Mouse (Mus musculus): ENCODE measurements around the gene Tmem95. TPM values are rescaled to one million over a fixed set of nuclear protein-coding genes. Genes with fewer than 3 reads are reported as not detected.
A peak's percentile ranks its signal among the peaks of the same experiment; 100 is the strongest.

Tmem95 gene
- total and polyA plus RNA-seq, 3 experiments = not detected

DNA sequence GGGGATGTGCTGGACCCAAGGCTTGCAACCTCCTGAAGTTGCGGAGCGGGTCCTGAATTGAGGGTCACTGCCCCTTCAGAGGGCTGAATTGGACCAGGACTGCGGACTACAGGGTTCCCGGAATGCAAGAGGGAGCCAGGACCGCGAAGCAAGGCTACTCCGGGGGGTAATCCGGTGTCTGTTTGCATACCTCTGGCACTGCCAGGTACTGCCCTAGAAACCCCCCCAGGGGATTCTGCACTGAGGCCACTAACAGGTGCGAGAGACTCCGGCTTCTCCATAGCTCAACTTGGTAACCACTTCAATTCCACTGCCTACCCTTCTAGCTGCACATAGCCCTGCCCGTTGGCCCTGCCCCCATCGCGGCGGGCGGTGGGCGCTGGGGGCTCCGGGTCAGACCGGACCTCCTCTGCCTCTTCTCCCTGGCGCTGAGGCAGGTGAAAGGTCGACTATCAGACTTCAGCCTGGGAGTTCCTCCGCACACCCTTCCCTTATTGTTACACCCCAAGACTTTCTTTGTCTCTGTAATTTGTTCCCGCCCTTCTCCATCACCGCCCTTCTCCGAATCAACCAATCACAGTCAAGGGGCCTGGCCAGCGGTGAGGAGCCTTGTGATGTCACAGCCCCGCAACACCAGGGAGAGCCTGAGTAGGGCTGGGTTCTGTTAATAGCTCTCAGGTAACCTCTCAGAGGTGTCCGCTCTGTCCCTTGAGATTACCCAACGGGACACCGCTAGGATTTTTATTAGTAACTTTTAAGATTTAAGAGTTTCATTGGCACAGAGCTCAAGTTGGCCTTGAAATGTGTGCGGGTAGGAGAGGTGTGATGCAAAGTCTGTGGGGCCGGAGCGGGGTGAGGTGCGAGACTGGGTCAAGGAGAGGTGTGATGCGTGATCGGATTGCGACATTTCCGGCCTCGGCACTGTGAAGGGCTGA, 22.9 kb upstream of the Tmem95 start, which contains the start of the genes 2810408A11Rik and Neurl4:
TSS of gene 2810408A11Rik (minus strand) at position 517 of the 935 bp plus-strand sequence.
TSS of gene Neurl4 (plus strand) at position 602 of the 935 bp plus-strand sequence.
- Histone ChIP-seq H3K27me3 (ENCODE audit: control insufficient read depth, insufficient read depth, low read length) (no peaks in the 10 kb centered on the region), H3K79me2 (replicated peaks; ENCODE audit: control insufficient read depth, insufficient read depth, low read length) (no peaks in the 10 kb centered on the region), H3K36me3 (ENCODE audit: control insufficient read depth, insufficient read depth, low read length) (no peaks in the 10 kb centered on the region), H3K27ac (peak within 1 kb of the TSS; percentile 98), H3K4me3 (peak within 1 kb of the TSS; percentile 83), H3K9ac (ENCODE audit: low read depth, low read length) (peak within 1 kb of the TSS; percentile 82), H3K4me1 (ENCODE audit: control insufficient read depth, insufficient read depth, low read length) (peaks cover 3% of the 10 kb centered on the region; the same call in 1 of the 2 replicates)
- DNase-seq = peak; percentile 86 to 93
- intact Hi-C loops (cut with DNase I) = no loop called here
- WGBS = 1% methylated on average over 38 of the region's 38 CpGs
- TF ChIP-seq EP300 (IDR thresholded peaks at IDR 0.05; ENCODE audit: insufficient read depth, low read depth, low read length) (0 out of 2 replicates have a peak, but pooled peaks have one; percentile 22), POLR2A (IDR thresholded peaks at IDR 0.05; ENCODE audit: insufficient read depth, low read depth, low read length) (peak; percentile 91), CTCF (IDR thresholded peaks at IDR 0.05) (no peak)

DNA sequence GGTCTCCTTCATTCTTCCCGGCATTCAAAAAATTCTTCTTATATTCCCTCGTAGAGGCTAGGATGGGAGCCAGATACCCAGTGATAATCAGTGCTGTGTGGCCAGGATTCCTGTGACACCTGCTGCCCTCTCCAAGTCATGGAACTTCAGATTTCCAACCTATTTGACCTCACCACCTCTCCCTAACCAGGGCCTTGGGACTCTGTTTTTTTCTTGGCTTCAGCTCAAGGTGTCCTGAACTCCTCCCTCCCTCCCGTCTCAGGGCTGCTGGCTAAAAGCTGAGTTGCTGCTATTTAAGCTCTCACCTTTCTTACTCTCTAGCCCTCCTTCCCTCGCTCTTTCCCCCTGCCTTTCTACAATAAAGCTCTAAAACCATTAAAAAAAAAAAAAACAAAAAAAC, 22.1 kb upstream of the Tmem95 start:
- Histone ChIP-seq H3K4me3 (no peak overlapping the region), H3K9ac (ENCODE audit: low read depth, low read length) (no peak overlapping the region), H3K4me1 (ENCODE audit: control insufficient read depth, insufficient read depth, low read length) (peaks cover 3% of the 10 kb centered on the region; the same call in 1 of the 2 replicates), H3K79me2 (replicated peaks; ENCODE audit: control insufficient read depth, insufficient read depth, low read length) (no peaks in the 10 kb centered on the region), H3K36me3 (ENCODE audit: control insufficient read depth, insufficient read depth, low read length) (no peaks in the 10 kb centered on the region), H3K27me3 (ENCODE audit: control insufficient read depth, insufficient read depth, low read length) (no peaks in the 10 kb centered on the region), H3K27ac (no peak overlapping the region)
- no peak for DNase-seq
- no peak for TF ChIP-seq EP300 (IDR thresholded peaks at IDR 0.05; ENCODE audit: insufficient read depth, low read depth, low read length)
- no peak for TF ChIP-seq POLR2A (IDR thresholded peaks at IDR 0.05; ENCODE audit: insufficient read depth, low read depth, low read length)
- TF ChIP-seq CTCF (IDR thresholded peaks at IDR 0.05) = no peak
- 33% methylated on average over 4 of the region's 4 CpGs for WGBS
- intact Hi-C loops (cut with DNase I) = no loop called here

DNA sequence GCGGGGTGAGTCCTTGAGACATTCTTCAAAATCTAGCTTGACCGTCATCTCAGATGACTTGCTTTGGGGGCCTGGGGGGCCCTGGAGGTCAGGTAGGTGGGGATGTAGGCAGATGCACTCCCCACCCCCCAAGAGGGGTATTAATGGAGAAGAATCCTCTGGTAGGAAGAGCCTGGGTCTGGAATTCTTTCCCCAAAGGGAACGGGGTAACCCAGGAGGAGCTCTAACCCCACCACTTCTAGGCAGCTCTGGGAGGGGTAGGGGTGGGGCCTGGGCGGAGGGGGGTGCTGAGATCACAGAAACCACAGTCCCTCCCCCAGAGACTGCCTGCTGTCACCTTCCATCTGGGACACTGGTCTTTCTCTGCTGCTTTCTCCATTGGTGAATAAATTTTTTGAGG, 17.5 kb upstream of the Tmem95 start, which contains the start of gene Acap1:
TSS of gene Acap1 (minus strand) at position 249 of the 400 bp plus-strand sequence.
- H3K9ac ChIP-seq (ENCODE audit: low read depth, low read length) = no peak within 1 kb of the TSS

DNA sequence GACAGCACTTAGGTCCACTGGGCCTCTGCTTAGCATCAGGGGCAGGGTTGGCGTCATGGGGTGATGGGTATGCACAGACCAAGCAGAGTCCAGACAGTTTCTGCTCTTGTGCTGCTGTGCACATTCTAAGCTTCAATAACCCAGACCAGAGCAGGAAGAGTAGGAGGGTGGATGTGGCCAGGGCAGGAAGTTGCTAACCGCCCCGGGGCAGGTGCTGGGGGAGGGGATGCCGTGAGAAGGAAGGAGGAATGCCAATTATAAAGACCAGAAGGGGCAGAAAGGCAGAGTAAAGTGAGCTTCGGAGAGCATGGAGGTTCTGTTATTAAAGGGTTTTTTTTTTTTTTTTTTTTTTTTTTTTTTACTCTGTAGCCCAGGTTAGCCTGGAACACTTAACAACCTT, 16.9 kb upstream of the Tmem95 start:
- 51% methylated on average over 5 of the region's 5 CpGs for WGBS
- H3K79me2 ChIP-seq (replicated peaks; ENCODE audit: control insufficient read depth, insufficient read depth, low read length) = no peaks in the 10 kb centered on the region
- H3K36me3 ChIP-seq (ENCODE audit: control insufficient read depth, insufficient read depth, low read length) = no peaks in the 10 kb centered on the region
- H3K9ac ChIP-seq (ENCODE audit: low read depth, low read length) = no peak overlapping the region
- TF ChIP-seq EP300 (IDR thresholded peaks at IDR 0.05; ENCODE audit: insufficient read depth, low read depth, low read length) = no peak
- TF ChIP-seq POLR2A (IDR thresholded peaks at IDR 0.05; ENCODE audit: insufficient read depth, low read depth, low read length) = no peak
- TF ChIP-seq CTCF (IDR thresholded peaks at IDR 0.05) = no peak
- peak in 1 of 2 experiments; percentile 62 for DNase-seq
- H3K4me1 ChIP-seq (ENCODE audit: control insufficient read depth, insufficient read depth, low read length) = no peaks in the 10 kb centered on the region
- no peak overlapping the region for H3K27ac ChIP-seq
- intact Hi-C loops (cut with DNase I) = no loop called here
- no peak overlapping the region for H3K4me3 ChIP-seq
- H3K27me3 ChIP-seq (ENCODE audit: control insufficient read depth, insufficient read depth, low read length) = no peaks in the 10 kb centered on the region

More for the DNA sequence above, 17.5 kb upstream of the Tmem95 start, which contains the start of gene Acap1:
- no peaks in the 10 kb centered on the region for H3K79me2 ChIP-seq (replicated peaks; ENCODE audit: control insufficient read depth, insufficient read depth, low read length)
- H3K27ac ChIP-seq = no peak within 1 kb of the TSS
- TF ChIP-seq POLR2A (IDR thresholded peaks at IDR 0.05; ENCODE audit: insufficient read depth, low read depth, low read length) (no peak), CTCF (IDR thresholded peaks at IDR 0.05) (no peak), EP300 (IDR thresholded peaks at IDR 0.05; ENCODE audit: insufficient read depth, low read depth, low read length) (no peak)
- no peak within 1 kb of the TSS for H3K4me3 ChIP-seq
- WGBS = 64% methylated on average over 4 of the region's 4 CpGs
- no peaks in the 10 kb centered on the region for H3K36me3 ChIP-seq (ENCODE audit: control insufficient read depth, insufficient read depth, low read length)
- H3K27me3 ChIP-seq (ENCODE audit: control insufficient read depth, insufficient read depth, low read length) = no peaks in the 10 kb centered on the region
- no peak for DNase-seq
- intact Hi-C loops (cut with DNase I) = no loop called here
- peaks cover under 1% of the 10 kb centered on the region; the same call in 1 of the 2 replicates for H3K4me1 ChIP-seq (ENCODE audit: control insufficient read depth, insufficient read depth, low read length)

GRCm38 (mm10) chr11:69891482-69891881, 13.7 kb upstream of the Tmem95 start:
- Histone ChIP-seq H3K27me3 (ENCODE audit: control insufficient read depth, insufficient read depth, low read length) (no peaks in the 10 kb centered on the region), H3K36me3 (ENCODE audit: control insufficient read depth, insufficient read depth, low read length) (no peaks in the 10 kb centered on the region), H3K9ac (ENCODE audit: low read depth, low read length) (no peak overlapping the region), H3K4me1 (ENCODE audit: control insufficient read depth, insufficient read depth, low read length) (peaks cover 2% of the 10 kb centered on the region; the same call in 1 of the 2 replicates), H3K27ac (no peak overlapping the region), H3K79me2 (replicated peaks; ENCODE audit: control insufficient read depth, insufficient read depth, low read length) (no peaks in the 10 kb centered on the region), H3K4me3 (no peak overlapping the region)
- WGBS = 28% methylated on average over 4 of the region's 4 CpGs
- no peak for TF ChIP-seq CTCF (IDR thresholded peaks at IDR 0.05)
- DNase-seq = no peak
- intact Hi-C loops (cut with DNase I) = no loop called here
